Mouse (Mus musculus) spleen, postnatal 10 days (tissue): Measurements from ENCODE around the gene Spag8.

Source experiments
- DNase-seq, 2 experiments: peaks; one replicate each; pipeline ENCODE4 v3.0.0; 2021 to 2022; ENCODE audit warnings: low spot score in 2 of 2

Spag8 gene

DNA sequence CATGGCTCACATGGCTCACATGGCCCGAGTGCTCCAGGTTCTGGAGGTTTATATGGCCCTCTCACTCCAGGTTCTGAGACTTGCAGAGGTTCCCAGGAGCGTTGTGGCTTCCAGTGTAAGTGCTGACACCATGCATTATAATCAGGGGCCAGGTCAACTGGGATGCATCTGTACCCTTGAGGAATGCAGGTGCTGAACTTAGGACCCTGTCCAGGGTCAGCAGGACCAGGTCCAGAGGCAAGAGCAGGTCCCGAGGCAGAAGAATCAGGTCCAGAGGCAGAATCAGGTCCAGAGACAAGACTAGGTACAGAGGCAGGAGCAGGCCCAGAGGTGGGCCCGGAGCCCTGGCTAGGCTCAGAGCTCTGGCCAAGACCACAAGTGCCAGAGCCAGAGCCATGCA is 668 bp downstream of the Spag8 start:
- no peak for DNase-seq

DNA sequence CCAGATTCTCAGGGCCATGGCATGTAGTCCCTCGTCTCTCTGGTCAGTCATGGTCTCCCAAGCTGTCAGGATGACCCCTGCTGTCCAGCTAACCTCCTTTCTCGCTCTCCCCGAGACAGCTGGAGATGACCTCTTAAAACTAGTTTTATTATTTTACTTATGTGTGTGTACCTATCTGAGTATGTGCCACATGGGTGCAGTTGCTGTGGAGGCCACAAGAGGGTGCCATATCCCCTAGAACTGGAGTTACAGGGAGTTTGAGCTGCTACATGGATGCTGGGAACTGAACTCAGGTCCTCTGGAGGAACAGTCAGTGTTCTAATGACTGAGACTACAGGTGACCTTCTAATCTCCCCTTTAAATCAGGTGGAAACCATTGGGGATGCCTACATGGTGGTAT is 3.6 kb downstream of the Spag8 start:
- DNase-seq, result no peak

DNA sequence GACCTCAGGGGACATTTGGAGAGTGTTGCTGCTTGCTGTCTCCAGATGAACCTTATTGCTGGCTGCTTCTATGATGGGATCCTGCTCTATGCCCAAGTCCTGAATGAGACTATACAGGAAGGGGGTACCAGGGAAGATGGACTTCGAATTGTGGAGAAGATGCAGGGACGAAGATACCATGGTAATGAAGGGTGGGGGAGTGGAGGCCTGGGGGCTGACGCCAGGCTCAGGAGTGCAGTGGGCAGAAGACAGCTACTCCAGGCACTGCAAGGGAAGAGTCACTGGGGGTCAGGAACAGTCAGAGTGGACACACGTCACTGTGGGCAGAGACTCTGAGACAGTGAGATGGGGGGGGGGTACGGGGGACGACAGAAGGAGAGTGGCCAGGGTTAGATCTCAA is 12.9 kb downstream of the Spag8 start:
- DNase-seq, result peak in 1 of 2 experiments; percentile 6

DNA sequence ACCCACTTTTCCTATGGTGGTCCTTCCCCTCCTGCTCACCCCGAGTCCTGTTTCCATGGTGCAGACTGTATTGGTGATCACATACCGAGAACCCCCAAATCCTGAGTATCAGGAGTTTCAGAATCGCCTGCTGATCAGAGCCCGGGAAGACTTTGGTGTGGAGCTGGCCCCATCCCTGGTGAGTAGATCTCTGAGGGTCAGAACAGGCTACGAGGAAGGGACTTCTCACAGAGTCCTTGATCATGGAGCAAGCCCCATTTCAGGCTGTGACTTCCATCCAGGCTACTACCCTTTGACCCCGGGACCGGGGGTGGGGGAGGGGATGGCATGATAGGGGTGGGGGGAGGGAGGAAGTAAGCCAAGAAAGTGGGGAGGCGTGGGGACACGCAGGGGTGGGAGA is 13.3 kb downstream of the Spag8 start:
- DNase-seq, result peak in 1 of 2 experiments; percentile 8

DNA sequence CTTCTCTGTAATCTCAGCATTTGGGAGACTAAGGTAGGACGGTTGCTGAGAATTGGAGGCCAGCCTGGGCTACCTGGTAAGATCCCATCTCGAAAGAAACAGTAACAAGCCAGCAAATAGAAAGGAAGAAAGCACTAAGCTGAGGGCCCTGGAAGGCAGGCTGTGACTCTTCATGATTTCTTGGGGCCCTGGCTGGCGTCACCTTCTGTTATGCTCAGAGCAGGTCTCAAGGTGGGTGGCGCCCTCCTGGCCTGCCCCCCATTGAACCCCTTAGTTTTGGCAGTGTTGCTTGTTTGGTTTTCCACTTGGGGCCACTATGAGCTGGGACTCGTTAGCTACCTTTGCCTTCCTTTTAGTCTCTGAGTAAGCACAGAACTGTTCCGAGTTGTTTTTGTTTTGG is 16.6 kb downstream of the Spag8 start:
- no peak for DNase-seq

DNA sequence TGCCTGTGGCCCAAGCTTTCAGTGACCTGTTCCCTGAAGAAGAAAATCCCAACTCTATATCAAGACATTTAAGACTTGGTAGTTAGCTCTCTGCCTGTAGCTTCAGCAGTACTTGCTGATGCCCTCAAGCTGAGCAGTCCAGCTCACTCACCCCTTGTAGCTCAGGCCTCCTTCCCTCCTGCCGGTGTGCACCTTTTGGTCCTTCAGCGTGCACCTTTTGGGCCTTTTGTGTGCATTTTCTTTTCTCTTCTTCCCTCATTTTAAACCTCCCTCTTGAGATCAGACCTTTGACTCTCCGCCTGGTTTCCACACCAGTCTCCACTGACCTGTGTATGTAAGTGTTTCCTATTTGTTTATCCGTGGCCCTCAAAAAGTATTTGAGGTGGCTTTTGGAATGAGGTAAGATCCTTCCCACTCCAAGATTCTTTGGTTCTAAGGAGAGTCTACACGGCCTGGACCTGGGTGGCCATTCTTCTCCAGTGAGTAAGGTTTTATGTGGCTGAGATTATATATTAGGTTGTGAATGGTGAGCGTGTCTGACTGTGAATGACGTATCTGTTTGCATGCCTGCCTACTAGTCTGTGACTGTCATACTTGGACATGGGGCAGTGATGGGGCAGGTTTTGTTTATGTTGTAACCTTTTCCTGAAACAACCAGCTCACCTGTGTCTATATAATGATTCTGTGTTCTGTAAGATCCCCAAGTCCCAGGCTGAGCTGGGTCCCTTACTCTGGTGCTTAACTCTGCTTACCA is 18.6 kb downstream of the Spag8 start:
- peak in 1 of 2 experiments; percentile 6 for DNase-seq

DNA sequence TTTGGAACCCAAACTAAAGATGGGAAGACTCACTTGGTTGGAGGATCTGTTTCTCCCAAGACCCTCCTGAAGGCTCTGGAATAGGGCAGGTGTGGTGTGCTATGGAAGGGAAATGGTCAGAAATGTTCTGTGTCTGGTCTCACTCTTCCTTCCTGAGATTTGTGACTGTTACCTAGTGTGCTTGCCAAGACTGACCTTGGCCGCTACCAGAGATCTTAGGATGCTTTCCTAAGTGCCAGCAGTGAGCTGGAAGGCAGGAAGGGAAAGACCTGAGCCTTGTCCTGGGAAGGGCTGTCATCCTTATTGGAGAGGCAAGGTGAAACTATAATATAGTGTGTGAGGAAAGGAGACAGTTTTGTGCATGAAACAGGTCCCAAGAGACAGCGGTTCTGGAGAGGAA is 19.7 kb downstream of the Spag8 start:
- DNase-seq, result peak in 1 of 2 experiments; percentile 5

DNA sequence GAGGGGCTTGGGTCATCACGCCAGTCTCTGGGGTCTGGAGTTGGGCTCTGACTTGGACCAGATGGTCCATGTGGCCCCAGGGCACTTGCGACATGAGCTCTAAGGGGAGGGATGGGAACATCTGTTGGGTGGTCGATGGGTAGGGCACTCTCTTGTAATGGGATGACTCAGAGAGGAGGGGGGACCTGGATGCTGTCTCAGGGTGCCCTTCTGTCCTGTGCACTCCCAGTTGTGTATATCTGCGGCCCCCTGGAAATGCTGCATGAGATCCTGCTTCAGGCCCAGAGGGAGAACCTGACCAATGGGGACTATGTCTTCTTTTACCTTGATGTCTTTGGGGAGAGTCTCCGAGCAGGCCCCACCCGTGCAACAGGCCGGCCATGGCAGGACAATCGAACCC is 20.1 kb downstream of the Spag8 start:
- peak in 1 of 2 experiments; percentile 9 for DNase-seq

DNA sequence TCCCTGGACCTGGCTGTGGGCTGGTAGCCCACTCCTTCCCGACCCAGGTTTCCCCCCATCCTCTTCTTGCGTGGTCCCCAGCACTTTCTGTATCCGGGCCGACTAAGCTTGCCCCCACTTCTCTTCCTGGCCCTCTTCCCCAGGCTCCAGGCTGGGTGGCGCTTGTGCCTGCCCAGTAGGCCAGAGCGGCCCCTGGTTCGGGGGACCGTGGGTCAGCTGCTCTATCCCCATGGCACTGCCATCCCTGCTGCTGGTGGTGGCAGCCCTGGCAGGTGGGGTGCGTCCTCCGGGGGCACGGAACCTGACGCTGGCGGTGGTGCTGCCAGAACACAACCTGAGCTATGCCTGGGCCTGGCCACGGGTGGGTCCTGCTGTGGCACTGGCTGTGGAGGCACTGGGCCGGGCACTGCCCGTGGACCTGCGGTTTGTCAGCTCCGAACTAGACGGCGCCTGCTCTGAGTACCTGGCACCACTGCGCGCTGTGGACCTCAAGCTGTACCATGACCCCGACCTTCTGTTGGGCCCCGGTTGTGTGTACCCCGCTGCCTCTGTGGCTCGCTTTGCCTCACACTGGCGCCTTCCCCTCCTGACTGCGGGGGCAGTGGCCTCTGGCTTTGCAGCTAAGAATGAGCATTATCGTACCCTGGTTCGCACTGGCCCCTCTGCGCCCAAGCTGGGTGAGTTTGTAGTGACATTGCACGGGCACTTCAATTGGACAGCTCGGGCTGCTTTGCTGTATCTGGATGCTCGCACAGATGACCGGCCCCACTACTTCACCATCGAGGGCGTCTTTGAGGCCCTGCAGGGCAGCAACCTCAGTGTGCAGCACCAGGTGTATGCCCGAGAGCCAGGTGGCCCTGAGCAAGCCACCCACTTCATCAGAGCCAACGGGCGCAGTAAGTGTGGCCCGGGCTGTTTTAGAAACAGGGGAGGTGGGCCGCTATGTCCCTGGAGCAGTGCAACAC is 21.2 kb downstream of the Spag8 start:
- peak in 1 of 2 experiments; percentile 16 for DNase-seq

DNA sequence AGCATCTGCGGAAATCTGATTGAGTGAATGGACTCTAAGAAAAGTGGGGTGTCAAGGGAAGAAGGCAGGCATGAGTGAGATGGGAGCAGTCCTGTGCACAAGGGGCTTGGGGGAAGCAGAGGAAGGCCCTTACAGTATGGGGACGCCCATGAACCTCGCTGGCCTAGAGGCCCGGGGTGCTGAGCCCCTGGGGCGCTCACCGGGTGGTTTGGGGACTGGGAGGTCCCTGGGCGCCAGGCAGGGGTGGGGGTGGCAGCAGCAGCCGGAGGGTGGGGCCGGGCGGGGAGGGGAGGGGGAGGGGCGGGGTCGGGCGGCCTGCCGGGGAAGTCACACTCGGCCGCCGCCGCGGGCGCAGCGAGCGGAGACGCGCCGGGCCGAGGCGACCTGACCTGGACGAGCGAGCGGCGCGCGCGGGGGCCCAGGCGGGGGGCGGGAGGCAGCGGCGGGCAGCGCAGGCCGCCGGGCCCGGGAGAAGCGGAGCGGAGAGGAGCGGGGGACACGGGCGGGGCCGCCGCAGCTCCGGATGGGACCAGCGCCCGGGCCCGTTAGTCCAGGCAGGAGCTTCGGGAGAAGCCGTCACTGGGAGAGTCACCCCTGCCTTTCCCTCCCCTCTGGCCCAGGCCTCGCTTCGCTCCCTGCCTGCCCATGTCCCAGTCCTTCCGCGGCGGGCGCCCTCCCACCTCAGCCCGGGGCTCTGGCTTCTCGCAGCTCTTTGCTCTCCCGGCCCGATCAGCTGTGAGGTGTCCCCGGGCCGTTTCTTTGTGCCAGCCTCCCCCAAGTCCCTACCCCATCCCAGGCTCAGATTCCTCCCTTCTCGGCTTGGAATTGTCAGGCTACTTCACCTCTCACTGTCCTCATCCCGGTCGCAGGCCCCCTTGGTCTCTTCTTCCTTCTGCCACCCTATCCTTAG is 22.1 kb downstream of the Spag8 start, which contains the start of gene Npr2:
Npr2 (plus strand) TSS at position 890 of the 910 bp plus-strand sequence.
- peak in 1 of 2 experiments; percentile 29 for DNase-seq

DNA sequence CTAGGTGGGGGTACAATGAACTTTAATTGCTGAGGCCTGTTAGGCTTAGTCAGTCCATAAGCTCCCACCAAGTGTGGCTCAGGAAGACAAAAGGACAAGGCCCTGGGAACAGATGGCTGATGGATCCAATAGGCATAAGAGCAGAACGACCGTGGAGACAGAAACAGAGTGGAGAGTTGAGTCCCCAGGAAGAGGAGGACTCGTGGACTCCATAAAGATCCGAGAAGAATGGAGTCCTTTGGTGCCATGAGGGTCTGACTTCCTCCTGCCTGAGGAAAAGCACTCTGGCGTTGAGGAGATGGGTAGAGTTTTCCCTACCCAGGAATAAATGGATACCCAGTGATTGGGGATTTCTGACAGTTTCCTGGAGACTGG is 22.7 kb downstream of the Spag8 start:
- peak in 1 of 2 experiments; percentile 14 for DNase-seq

DNA sequence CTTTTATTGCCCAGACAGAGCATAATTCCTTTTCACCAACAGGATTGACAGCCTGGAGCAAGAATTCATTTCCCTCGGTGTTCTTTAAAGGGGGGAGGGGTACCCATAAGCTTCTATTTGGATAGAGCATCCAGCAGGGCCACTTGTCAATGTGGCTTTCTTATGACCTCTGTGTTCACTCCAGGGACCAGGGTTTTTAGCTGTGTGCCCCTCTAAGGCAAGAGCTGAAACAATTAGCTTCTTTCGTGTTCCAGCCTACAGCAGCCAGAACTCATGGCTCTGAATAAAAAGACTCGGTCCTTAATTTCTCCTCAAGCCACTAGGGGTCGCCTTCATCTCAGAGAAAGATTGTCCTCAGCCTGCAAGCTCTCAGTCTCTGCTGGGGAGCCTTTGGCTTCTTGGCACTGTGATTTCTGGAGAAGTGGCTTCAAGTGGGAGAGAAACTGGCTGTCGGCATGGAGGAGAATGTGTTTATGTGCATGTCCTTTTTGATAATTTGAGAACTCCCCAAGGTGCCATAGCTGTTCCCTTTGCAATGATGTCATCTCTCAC is 23.3 kb downstream of the Spag8 start:
- peak; percentile 65 to 81 for DNase-seq

DNA sequence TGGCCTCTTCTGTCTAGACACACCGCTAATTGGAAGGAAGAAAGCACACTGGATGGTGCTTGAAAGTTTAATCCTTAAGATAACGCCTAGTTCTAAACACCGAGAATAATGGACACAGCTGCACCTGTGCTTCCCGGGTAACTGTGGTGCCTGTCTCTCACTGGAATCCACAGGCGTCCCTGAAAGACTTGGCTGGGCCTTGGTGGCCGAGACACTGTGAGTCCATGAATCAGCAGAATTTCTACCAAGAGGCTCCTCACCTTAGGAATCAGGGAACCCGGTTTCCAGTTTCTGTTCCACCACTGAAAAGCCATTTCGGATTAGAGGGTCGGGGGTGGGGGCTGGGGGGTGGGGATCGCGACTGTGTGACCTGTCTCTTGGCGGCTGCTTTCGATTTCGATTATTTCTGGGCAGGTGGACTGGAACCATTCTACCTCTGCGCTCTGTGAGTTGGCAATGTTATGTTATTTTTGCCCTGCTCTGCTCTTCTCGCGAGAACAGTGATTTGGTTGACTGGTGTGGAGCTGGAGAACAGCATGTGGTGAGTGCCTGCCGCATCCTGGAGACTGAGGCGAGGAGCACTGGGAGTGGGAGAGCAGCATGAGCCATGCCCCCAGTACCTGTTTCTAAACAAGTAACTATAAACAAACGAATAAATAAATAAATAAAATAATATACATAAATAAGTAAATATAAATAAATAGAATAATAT is 24.1 kb downstream of the Spag8 start:
- DNase-seq, result peak in 1 of 2 experiments; percentile 17

DNA sequence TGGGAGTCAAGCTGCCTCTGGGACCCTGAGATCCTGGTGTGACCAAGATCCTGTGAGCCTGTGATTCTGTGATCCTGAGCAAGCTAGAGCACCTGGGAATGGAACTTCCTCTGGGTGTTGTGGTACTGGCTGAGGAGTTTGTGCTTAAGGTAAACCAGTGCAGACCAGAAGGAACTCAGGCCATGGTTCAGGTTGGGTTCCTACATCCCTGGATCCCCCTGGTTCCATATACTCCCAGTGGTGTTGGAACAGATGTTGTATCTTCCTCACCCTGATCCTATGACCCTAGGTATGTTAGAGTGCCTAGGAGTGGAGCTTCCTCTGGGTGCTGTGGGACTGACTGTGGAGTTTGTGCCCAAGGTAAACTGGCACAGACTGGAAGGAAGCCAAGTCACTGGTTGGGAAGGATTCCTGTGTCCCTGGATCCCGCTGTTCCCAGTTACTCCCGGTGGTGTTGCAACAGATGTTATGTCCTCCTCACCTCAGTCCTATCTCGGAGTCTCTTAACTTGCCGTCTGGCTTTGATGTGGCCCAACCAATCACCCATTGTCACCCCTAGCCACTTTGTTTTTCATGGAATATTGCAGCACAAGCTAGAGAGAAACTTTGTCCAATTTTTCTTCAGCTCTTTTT is 33.1 kb downstream of the Spag8 start:
- DNase-seq, result peak in 1 of 2 experiments; percentile 5

DNA sequence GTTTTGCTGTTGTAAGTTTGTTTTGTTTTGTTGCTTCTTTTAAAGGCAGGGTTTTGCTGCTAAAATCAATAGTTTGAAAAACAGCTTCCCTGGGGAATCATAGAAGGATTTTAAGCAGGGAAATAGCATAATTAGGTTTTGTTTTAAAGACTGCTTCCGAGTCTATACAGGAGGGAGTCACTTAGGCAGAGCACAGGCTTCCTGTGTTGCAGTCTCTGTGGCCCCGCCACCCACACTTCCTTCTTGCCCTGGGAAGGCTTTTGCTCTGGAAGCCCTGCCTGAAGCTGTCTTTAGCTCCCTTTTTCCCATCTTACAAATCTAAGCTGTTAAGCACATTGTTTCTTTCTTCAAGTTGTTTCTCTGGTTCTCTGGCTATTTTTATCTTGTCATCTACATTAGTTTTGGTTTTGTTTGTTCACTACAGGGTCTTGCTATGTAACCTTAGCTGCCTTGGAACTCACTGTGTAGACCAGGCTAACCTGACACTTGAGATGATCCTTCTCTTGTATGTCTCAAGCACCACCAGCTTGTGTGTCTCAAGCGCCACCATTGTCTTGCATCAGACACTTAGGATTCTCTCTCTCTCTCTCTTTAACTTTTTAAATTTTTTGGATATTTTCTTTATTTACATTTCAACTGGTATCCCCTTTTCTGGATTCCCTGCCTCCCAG is 40.2 kb downstream of the Spag8 start:
- DNase-seq, result peak in 1 of 2 experiments; percentile 36

DNA sequence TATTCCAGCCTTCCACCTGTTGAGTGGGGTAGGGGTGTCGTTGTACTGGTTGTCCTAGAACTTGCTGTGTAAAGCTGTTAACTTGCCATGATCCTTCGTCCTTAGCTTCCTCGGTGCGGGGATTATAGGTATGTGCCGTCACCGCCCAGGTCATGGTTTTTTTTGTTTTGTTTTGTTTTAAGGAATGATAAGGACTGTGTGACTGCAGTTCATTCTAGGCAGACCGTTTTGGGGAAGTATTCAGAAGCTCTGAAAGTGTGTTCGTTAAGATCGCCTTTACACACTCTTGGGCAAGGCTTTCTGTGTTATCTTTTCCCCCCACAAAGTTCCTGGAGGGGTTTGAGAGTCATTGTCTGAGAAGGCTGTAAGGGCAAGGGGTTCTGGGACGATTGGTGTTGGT is 40.9 kb downstream of the Spag8 start:
- DNase-seq, result no peak

DNA sequence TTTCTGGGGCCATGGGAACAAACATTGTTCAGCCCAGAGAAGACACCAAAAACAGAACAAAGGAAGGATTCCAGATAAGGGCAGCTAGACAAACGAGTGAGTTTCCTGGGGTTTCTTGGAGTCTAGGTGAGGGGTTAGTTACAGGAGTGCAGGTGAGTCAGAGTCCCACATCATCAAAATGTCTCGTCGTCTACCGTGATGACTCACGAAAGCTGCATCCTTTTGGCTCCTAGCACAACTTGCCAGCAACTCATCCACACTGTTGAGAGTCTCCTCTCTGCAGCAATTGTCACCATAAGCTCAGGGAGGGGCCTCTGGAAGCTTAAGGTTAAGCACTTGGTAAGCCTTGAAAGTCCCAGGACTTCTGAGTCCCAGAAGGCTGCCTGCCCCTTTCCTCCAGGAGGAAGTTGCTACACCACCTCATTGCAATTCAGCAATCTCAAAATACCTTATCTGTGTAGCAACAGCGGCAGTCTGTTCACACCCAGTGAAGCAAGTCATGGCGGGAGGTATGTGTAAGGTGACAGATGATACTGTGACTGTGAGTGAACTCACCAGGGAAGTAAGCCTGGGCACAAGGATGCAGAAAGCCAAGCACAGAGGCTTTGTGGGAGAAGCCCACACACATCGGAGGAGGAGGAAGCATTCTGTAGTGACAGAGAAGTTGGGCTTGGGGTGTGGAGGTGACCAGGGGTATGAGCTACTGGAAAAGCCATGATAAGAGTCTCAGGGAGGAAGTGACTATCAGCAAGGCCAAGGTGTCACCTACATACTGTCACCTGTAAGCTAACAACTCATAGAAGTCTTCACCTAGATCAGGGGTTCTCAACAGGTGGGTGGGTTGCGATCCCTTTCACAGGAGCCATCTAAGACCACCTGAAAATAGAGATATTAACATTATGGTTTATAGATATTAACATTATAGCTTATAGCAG is 48.4 kb downstream of the Spag8 start:
- peak; percentile 52 to 62 for DNase-seq

DNA sequence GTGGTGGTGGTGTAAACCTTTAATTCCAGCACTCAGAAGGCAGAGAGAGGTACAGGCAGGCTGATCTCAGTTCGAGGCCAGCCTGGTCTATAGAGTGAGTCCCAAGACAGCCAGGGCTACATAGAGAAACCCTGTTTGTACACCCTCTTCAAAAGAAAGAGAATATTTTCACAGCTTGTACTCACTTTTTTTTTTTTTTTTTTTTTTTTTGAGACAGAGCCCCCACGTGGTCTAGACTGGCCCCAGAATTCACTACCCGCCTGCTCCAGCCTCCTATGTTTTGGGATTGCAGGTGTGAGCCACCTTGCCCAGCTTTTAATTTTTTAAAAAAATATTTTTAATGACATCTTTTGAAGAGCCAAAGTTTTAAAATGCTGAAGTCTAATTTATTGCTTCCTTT is 49.3 kb downstream of the Spag8 start:
- no peak for DNase-seq
